Mouse (Mus musculus) Muller cell, postnatal 12 days (primary cell): Measurements from ENCODE around the gene Phldb2.
A peak's percentile ranks its signal among the peaks of the same experiment; 100 is the strongest.

Source experiments
- DNase-seq: peaks from one replicate; pipeline ENCODE4 v3.0.0-alpha.2; 2015; ENCODE audit errors: inconsistent ontology term

Gene Phldb2

DNA sequence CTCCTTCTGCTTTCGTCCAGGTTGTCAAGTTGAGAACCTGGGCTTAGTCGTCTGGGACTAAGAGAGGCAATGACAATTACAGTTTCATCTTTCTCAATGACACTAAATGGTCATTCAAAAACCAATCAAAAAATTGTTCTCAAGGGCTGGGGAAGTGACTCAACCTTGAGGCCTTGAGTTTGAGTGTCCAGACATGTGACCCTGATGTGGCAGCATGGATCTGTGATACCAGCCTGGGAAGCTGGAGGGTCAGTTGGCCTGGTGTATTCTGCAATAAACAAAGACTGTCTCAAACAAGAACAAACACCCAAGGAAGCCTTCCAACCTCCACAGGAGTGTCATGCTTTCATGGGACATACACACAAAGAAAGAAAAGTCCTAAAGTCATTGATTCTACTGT is 160.6 kb downstream of the Phldb2 start:
- DNase-seq = no peak

DNA sequence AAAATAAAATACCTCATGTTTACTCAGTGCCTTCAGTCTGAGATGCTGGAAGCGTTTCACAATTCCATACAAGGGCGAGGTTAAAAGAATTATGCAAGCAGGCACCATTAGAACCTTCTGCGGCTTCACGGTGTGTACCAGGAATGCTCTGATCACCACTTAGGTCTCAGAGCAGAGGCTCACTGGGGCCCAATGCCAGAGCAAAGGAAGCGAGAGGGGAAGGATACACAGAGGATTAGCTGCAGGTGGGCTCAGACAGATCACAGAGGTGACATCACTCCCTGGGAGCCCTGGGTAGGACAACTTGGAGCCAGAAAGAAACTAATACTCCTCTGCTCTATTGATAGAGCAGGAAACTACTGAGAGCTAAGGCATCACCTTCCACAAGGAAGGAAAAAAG is 162.1 kb downstream of the Phldb2 start:
- DNase-seq = peak; percentile 12

DNA sequence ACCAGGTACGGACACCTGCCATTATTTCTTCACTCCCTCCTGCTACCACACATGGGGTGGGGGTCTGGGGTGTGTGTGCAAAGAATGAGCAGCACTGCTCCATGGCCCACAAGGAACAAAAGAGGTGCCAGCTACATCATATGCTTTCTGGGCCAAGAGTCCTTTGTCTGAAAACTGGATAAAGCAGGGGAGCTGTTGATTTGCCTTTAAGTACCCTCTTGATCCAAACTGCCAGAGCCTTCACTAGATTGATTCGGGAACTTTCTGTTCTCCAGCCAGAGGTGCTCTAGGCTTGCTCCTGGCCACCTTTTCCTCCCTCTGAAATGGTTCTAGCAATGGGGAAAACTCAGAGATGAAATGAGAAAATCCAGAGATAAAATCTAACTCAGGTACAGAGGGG is 164.1 kb downstream of the Phldb2 start:
- no peak for DNase-seq

DNA sequence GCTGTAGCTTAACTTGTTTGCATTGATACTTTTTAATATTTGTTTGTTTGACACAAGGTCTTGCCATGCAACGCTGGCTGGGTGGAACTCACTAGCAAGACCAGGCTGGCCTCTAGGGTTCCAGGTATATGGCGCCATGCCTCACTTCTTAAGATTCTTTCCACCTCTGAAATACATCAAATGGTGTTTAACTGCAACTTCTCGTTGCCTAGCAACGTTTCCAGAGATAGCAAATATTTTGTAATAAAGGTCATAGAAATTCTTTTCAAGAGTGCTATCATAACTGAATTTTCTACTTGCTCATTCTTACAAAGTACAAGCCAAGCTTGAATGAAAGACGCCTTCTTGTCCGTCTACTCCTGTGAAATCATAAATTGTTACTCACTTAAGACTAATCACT is 165.7 kb downstream of the Phldb2 start:
- DNase-seq = no peak

DNA sequence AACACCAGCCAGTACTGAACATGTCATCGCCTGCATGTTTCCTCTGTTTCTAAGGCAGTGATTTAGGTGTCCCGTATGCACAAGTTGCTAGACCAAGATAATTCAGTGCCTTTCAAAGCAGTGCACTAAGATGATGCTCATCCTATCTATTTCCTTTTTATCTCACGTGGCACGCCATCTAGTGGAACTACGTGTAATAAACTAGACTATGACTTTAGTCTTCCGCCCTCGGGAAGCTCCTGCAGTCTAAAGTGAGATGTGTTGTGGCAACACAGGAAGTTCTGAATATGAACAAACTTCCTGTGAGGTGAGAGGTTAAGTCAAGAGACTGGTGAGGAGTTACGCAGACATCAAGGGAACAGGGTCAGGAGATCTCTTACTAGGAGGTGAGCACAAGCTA is 166.8 kb downstream of the Phldb2 start:
- DNase-seq = no peak

DNA sequence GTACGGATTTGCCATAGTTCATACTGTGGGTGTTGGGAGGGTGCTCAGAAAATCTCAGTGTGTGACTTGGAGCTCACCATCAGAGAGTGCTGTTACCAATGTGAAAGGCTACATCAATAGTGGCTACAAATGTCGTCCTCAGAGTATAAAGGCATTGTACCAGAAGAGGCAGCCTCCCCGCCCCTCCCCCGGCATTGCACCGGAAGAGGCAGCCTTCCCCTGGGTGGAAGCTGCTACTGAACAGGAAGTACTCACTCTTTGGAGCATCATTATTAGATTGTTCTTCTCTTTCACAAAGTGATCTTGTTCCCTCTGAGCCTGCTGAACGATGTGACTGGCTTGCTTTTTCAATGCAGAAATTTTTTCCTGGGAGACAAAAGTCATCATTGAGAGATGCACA is 173.4 kb downstream of the Phldb2 start:
- no peak for DNase-seq

DNA sequence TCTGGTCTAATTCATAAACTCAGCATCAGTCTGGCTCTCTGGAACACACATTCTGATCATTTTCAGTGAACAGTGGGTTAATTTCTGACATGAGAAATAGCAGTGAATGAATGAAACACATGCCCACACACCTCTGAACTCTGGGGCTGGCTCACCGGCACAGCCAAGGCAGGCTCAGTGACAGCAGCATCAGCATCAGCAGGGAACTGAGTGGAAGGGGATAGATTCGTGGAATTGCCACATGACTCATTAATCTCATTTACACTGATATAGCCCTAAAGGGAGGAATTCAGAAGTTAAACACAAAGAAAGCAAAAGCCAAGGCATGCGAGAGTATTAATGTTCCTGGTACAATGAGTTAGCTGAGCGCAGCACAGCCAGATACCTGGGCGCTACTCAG is 178.6 kb downstream of the Phldb2 start:
- no peak for DNase-seq

DNA sequence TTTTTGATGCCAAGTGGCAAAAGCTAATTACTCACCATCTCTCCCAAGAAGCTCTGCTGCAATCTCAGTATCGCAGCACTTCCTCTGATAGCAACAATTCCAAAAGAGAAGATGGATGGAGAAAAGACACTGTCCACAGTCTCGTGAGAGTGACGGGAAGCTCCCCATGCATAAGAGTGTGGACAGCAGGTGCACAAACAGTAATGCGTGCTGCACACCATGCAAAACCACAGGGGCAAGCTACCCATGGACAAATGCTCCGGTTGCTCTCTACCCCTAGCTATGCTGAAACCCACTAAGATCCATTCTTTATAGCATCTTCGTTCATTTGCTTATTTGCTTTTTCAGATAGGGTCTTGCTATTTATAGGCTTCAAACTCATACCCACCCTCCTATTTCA is 182.5 kb downstream of the Phldb2 start:
- no peak for DNase-seq

DNA sequence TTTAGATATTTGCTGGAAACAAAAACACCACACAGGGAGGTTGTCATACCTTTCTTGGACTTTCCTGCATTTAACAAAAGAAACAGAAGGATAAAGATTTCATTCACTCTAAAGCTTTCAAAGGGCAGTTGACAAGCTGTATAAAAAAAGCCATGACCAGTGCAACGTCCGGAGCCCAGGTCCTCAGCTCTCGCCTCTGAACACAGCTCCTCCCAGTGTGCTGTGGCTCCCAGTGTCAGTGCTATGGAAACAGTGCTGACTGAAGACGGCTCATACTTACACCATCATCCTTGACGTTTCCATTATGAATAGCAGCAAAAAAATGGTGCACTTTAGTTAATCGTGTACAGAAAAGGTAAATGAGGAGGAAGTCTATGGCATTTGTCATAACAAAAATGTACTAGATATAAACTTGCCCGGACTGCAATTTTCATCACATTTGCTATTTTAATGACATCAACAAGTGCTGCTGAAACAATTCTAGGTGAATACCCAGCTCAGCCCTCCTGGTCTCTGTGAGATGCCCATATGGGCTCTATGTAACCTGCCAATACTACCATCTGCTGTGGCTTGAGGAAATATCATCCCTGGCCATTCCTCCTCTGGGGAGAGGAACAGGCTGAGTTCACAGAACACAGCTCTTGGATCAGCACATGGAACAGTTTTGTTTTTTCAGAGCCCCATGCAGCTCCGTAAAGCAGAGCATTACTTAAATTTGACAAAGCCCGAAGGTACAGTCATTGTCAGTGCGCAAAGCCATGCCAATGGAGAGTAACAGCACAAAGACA is 185.4 kb downstream of the Phldb2 start:
- DNase-seq = no peak

DNA sequence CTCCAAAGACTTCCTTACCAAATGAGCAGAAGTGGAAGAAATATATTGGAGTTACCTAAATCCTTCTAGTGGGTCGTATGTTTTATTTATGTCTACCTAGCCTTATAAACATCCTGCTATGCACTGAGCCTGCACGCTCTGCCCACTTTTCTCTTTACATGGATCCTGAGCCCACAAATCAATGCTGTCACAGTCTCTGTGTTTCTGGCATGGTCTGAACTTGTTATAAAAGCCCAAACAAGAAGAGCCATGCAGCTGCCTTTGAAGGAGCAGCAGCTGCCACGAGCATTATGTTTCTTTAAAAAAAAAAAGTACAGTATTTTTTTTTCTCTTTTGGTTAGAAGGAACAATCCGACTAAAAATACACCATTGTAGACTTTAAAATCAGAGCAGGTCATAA is 186.0 kb downstream of the Phldb2 start:
- no peak for DNase-seq

DNA sequence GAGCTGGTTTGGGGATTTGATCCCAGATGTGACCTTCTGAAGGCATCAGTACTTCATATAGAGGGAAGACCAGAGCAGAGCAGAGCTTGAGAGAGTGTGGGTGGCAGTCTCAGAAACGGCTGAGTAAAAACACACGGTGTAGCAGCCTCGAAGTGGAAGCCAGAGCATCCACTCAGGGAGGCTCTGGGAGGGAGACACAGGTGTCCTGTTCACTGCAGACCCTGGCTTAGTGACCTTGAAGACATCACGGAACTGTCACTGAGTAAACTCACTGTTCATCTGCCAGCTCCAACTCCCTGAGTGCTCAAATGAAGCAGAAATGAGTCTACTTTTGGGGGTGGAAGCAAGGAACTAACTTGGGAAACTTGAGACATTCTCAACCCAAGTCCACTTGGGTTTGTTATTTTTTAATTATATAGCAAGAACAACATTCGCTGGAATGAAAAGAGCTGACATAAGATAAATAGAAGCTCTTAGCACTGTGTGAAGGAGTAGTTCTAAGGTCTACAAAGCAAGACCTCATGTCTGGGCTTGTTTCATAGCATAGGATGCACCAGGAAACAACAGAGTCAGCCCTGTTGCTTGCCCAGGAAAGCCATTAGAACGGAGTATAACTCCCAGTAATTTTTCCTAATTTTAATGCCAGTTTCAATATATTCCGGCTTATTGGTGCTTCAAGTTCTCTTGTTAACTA is 187.4 kb downstream of the Phldb2 start:
- no peak for DNase-seq

DNA sequence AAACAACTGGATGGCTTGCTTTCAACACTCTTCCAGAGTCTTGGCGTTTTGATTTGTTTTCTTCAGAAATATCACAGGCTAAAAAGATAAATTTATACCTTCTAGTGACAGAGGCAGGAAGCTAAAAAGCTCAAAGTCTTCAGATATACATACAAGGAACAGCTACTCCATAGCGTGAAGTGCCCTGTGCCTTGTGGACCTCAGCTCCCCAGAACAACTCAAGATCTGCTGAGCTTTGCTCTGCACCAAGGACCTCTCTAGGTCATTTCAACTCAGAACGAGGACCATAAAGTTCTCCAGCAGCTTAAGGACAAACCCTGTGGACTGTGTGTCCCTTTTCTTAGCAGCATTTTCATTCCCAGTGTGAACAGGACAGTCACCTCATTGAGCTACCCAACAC is 188.3 kb downstream of the Phldb2 start:
- DNase-seq = no peak

DNA sequence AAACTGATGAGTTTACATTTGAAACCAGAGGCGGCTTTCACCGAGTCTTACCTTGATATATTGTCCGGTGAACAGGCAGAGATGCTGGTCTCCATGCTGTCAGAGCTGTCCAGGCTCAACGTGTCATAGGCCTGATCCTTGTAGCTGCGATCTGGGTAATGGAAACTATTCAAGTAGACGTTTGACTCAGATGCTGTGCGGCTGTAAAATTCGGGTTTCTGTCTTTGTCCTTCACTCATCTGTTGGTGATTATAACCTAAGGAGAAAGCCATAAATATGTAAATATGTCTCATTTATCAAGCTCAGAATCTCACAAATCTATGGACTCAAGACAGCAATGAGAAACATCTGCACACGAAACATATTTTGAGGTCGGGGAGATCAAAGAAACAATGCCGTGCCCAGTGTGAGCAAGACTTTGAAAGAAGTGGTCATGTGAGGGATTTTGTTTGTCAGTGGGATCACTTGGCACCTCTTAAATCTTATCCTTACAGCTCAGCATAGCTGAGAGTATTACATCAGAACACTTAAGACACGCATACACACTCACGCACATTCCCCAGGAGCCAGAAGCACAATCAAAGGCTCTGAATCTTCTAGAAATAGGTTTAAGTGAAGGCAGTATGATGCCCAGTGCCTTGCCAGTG is 190.4 kb downstream of the Phldb2 start:
- no peak for DNase-seq

DNA sequence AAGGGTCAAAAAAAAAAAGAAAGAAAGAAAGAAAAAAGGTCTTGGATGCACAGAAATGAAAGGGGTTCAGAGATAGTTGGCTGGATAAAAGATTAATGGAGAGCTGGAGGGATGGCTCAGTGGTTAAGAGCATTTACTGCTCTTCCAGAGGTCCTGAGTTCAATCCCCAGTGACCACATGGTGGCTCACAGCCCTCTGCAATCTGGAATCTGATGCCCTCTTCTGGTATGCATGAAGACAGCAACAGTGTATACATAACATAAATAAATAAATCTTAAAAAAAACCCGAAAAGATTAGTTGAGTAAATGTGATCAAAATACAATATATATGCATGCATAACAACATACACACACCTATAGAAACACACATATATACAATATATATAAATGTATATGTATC is 192.0 kb downstream of the Phldb2 start:
- no peak for DNase-seq

DNA sequence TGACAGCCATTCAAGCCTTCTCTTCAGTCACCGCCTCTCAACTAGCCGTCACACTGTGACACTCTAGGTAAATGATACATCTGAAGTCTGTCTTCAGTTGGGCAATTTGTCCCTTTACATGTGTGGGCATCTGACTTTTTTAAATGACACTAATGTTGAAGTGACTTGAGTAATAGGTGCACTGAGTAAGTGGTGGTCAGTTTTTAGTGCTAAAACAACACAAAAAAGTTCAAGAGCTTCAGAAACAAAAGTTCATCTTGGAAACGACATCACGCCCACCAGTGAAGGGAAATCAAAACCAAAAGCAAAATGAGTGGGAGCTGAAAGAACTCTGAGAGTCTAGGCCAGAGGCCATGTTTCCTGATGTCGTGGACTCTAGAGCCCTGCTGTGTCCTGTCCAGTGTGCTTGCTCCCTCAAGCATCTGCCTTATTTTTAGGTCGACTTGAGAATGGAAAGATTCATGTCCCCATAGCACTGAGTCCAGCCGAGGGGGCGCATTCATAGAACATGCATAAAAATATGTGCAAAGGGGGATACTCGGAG is 194.6 kb downstream of the Phldb2 start:
- DNase-seq = no peak

DNA sequence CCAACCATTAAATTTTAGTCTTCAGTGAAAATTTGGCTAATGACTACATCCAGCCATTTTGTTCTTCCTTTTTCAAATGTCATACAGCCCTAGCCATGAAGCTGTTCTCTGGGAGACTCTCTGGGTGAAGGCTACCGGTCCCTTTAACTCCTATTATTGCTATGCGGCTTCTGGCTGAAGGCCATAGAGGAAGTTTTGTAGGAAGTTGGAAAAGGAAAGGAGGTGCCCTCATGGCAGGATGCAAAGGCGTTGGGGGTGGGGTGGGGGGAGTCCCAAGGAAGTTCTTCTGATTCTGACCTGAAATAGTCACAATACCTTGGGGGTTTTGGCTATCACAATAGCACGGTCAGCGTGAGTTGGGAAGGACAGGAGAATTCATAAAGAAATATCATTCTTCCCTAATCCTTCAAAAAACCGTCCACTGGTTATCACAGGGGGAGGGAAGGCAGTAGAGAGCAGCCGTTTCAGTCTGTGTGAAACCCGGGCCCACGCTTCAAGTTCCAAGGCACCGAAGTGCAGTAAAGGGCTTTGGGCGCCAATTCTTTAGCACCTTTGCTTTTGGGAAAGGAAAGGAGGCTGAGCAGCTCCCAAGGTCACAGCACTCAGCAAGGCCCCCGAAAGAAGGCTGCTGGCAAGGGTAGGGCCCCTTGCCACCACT is 195.8 kb downstream of the Phldb2 start:
- no peak for DNase-seq

DNA sequence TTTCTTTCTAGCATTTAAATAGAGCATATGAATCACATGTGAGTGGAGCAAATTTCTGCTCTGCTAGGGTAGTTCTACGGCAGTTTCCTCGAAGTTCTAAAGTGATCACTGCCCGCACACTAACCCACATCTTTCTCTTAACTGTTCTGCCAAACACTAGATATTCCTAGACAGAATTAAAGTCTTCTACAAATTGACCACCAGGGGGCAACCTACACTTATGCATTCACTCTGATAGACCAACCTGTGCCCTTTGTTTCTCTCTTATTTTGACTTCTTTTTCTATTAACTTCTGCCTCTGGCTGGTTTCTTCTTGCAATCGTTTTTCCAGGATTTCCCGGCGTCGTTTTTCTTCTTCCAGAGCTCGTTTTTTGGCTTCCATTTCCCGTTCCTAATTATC is 196.5 kb downstream of the Phldb2 start:
- DNase-seq = peak; percentile 35

DNA sequence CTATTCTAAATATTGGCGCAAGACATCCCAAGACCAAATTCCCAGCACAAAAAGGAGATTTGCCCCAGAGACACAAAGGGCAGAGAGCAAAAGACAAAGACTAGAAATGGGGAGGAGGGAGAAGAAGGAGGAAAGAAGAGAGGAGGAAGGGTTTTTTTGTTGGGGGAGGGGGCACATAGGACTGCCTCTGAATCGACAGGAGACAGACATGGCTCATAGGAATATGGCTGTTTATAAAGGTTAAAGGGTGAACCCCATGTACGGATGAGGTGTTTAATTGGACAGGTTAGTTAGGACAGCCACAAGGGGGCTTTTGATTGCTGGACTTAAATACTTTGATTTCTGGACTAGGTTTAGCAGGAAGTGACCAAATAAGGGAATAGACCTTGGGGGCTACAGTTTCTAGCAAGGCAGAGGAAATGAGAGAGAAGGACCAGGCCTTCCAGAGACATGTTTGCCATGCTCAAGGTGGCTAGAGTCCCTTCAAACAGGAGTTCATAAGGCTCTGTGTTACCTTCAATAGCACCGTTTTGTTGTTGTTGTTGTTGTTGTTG is 209.7 kb downstream of the Phldb2 start:
- no peak for DNase-seq

DNA sequence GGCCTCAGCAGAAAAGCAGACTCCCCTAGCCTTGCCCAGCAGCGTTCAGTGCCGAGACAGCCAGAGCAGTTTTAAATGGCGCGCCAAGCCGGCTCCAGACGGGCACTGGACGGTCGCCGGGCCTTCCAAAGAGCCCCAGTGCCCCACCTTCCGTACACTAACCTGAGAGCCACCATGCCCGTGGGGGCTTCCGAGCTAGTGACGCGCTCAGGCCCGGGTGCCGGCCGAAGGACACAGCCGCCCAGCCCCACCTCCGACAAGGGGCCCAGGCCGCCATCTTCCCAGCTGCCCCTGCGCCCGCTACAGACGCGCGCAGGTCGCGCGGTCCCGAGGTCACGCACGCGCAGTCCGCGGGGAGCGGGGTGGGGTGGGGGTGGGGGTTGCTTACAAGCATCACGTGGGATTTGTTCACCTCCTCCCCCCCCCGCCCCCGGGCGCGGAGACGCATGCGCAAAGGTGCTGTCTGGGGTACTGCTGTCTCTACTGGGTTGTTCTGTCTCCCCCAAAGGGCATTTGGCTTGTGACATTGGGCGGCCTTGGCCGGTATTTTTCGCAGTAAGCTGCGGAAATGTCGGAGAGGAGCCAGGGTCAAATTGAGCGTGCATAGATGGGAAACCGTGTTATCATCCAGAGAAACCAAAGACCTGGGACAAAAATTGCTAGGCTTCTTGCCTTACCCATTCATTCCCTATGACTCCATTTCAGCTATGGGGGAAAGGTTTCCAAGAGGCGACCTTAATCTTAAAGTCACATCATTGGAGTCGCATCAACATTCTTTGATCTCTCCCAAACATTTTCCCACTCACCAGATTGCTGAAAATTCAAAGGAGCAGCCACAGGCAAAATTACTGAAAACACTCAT is 210.6 kb downstream of the Phldb2 start, which contains the start of gene Abhd10:
Gene Abhd10, minus strand, starts transcription at position 341 of the 862 bp plus-strand sequence.
- peak; percentile 98 for DNase-seq

DNA sequence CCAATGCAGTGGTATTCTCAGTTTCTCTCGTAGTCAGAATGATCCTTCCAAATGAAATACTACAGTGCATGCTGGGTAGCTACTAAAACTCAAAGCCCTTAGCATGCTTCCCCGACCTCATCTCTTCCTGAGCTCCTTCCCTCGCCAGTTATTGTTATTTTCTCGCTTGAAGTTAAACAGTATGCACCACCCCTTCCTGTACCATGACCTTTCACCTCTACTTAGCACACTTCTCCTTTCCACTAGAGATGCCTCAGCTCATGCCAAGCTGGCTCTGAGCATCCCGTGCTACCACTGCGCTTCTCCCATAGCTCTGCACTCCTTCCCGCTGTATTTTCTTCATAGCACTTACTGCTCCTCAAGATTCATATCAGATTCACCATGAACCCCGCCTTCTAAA is 215.5 kb downstream of the Phldb2 start:
- DNase-seq = no peak

DNA sequence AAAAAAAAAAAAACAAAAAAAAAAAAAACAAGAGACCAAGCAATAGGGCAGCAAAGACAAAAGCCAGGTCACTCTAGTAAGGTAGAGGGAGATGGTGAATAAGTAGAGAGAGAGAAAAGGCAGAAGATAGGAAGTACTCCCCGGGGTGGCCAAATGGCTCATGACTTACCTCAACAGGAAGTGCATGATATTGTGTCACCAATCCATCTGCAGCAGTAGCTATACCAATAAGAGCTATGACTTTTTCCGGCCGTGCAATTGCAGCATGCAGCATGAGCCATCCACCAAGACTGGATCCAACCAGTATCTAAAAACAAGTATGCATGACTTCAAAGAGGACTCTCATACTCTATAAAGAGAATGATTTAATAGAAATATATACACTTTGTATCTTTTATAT is 216.7 kb downstream of the Phldb2 start:
- no peak for DNase-seq
